Mouse (Mus musculus): ENCODE data around the gene Tmem176b.
"Not testable (repeated sequence)": the region's sequence is repeated elsewhere in the genome, so short reads cannot be mapped to it uniquely, and the experiment has no call there.

Tmem176b gene

GRCm38 (mm10) chr6:48840973-48841625 lies at the start of gene Tmem176b:
Gene Tmem176b (minus strand): TSS chr6:48841496.
- in situ Hi-C loops (cut with MseI, MboI): no loop called here

GRCm38 (mm10) chr6:48876510-48877135 lies 35.3 kb upstream of the Tmem176b start:
- in situ Hi-C loops (cut with MseI, MboI): no loop called here

GRCm38 (mm10) chr6:48875515-48875914 lies 34.2 kb upstream of the Tmem176b start:
- in situ Hi-C loops (cut with MseI, MboI): no loop called here

GRCm38 (mm10) chr6:48874576-48874975 lies 33.3 kb upstream of the Tmem176b start:
- in situ Hi-C loops (cut with MseI, MboI): no loop called here

GRCm38 (mm10) chr6:48872596-48872995 lies 31.3 kb upstream of the Tmem176b start, which contains the start of gene Aoc1:
Gene Aoc1 (plus strand): TSS chr6:48872896.
- in situ Hi-C loops (cut with MseI, MboI): no loop called here

GRCm38 (mm10) chr6:48869774-48870173 lies 28.5 kb upstream of the Tmem176b start:
- in situ Hi-C loops (cut with MseI, MboI): no loop called here

- in situ Hi-C loops (cut with MseI, MboI): no loop called here
Measured at GRCm38 (mm10) chr6:48867158-48867557, 25.9 kb upstream of the Tmem176b start.

GRCm38 (mm10) chr6:48866355-48866950 lies 25.2 kb upstream of the Tmem176b start:
- in situ Hi-C loops (cut with MseI, MboI): not testable (repeated sequence)

GRCm38 (mm10) chr6:48865152-48865745 lies 24.0 kb upstream of the Tmem176b start:
- in situ Hi-C loops (cut with MseI, MboI): no loop called here

- in situ Hi-C loops (cut with MseI, MboI): no loop called here
Measured at GRCm38 (mm10) chr6:48864723-48865122, 23.4 kb upstream of the Tmem176b start.

- in situ Hi-C loops (cut with MseI, MboI): no loop called here
Measured at GRCm38 (mm10) chr6:48864181-48864580, 22.9 kb upstream of the Tmem176b start.

- in situ Hi-C loops (cut with MseI, MboI): no loop called here
Measured at GRCm38 (mm10) chr6:48863488-48863887, 22.2 kb upstream of the Tmem176b start.

GRCm38 (mm10) chr6:48862816-48863215 lies 21.5 kb upstream of the Tmem176b start:
- in situ Hi-C loops (cut with MseI, MboI): no loop called here

- in situ Hi-C loops (cut with MseI, MboI): no loop called here
Measured at GRCm38 (mm10) chr6:48861616-48862280, 20.5 kb upstream of the Tmem176b start.

GRCm38 (mm10) chr6:48860851-48861250 lies 19.6 kb upstream of the Tmem176b start:
- in situ Hi-C loops (cut with MseI, MboI): no loop called here

GRCm38 (mm10) chr6:48860130-48860815 lies 19.0 kb upstream of the Tmem176b start:
- in situ Hi-C loops (cut with MseI, MboI): no loop called here

- in situ Hi-C loops (cut with MseI, MboI): loop anchor here (5.0 to 10.0 kb wide), 3 partner anchors 40 to 100 kb away; no protein-coding TSS in a partner anchor
Measured at GRCm38 (mm10) chr6:48857613-48858302, 16.5 kb upstream of the Tmem176b start.

GRCm38 (mm10) chr6:48854155-48854554 lies 12.9 kb upstream of the Tmem176b start:
- in situ Hi-C loops (cut with MseI, MboI): loop anchor here in 1 of 2 experiments (10.0 kb wide), 1 partner anchor 101 kb away; no protein-coding TSS in a partner anchor

GRCm38 (mm10) chr6:48851820-48852491 lies 10.7 kb upstream of the Tmem176b start:
- in situ Hi-C loops (cut with MseI, MboI): loop anchor here in 1 of 2 experiments (10.0 kb wide), 1 partner anchor 103 kb away; no protein-coding TSS in a partner anchor

- in situ Hi-C loops (cut with MseI, MboI): no loop called here
Measured at GRCm38 (mm10) chr6:48845086-48845485, 3.8 kb upstream of the Tmem176b start.
